Comparison of ENCODE assay signal across 18 mouse cellular contexts in genomic region chr7:68318006-68318788, GRCm38 (mm10). TPM values are rescaled to one million over a fixed set of nuclear protein-coding genes. Genes with fewer than 3 reads are reported as not detected.
DNase-seq lines count a peak whose midpoint lies in the region; ATAC-seq and TF ChIP-seq lines count a peak whose summit lies in the region.
"Had no signal": no experiment of that assay in that cellular context is flagged by ENCODE, and none has a peak within 500 bp of the region (broad histone marks: within the 10 kb centered on the region; RNA-seq: fewer than 3 reads in every experiment).

No protein-coding gene starts in this region.

- no peak overlapping the region for H3K27ac ChIP-seq in kidney, embryonic 16.5 days (ENCODE audit: low read length)
- H3K27ac ChIP-seq in cerebellum, adult 2 months (ENCODE audit: insufficient read depth, low read length): no peak overlapping the region
- no peak overlapping the region for H3K27ac ChIP-seq in limb, embryonic 10.5 days
- H3K27ac ChIP-seq: limb, embryonic 12.5 days; midbrain, embryonic 10.5 days; neural tube, embryonic 13.5 days had no signal

- 80% methylated on average over 16 of the region's 16 CpGs for WGBS in kidney, embryonic 16.5 days
- WGBS in cerebellum, adult 2 months: 11% methylated on average over 15 of the region's 16 CpGs
- 88% methylated on average over 16 of the region's 16 CpGs for WGBS in limb, embryonic 10.5 days

- H3K9ac ChIP-seq in kidney, embryonic 16.5 days (replicated peaks; ENCODE audit: low read length): no peak overlapping the region
- H3K9ac ChIP-seq: limb, embryonic 12.5 days; neural tube, embryonic 13.5 days had no signal

- no peak overlapping the region for H3K4me2 ChIP-seq in kidney, embryonic 16.5 days (replicated peaks; ENCODE audit: low read depth, low read length)
- H3K4me2 ChIP-seq: limb, embryonic 12.5 days; neural tube, embryonic 13.5 days had no signal

- H3K36me3 ChIP-seq in kidney, embryonic 16.5 days (ENCODE audit: insufficient read depth, low read length): no peaks in the 10 kb centered on the region
- no peaks in the 10 kb centered on the region for H3K36me3 ChIP-seq in limb, embryonic 10.5 days
- H3K36me3 ChIP-seq: G1E; limb, embryonic 12.5 days; midbrain, embryonic 10.5 days; neural tube, embryonic 13.5 days had no signal

- H3K4me1 ChIP-seq in kidney, embryonic 16.5 days (ENCODE audit: insufficient read depth, low read length): peaks cover 10% of the 10 kb centered on the region; the same call in 1 of the 2 replicates
- peaks cover 18% of the 10 kb centered on the region for H3K4me1 ChIP-seq in cerebellum, adult 2 months (ENCODE audit: control insufficient read depth, insufficient read depth, low read length)
- H3K4me1 ChIP-seq in limb, embryonic 10.5 days: peaks cover 32% of the 10 kb centered on the region
- H3K4me1 ChIP-seq: neural tube, embryonic 13.5 days had no signal

- no peaks in the 10 kb centered on the region for H3K9me3 ChIP-seq in kidney, embryonic 16.5 days (ENCODE audit: low read length)
- no peaks in the 10 kb centered on the region for H3K9me3 ChIP-seq in limb, embryonic 10.5 days (replicated peaks)
- H3K9me3 ChIP-seq: limb, embryonic 12.5 days; midbrain, embryonic 10.5 days; neural tube, embryonic 13.5 days had no signal

- no peak for ATAC-seq in kidney, embryonic 16.5 days (ENCODE audit: low FRiP score, low TSS enrichment)
- ATAC-seq: intestine, postnatal 0 days; lung, postnatal 0 days had no signal

- TF ChIP-seq POLR2A in cerebellum, adult 2 months (IDR thresholded peaks at IDR 0.05; ENCODE audit: borderline replicate concordance, insufficient read depth, low read length): no peak

- DNase-seq in adrenal gland, postnatal 14 days: peak; percentile 10
- DNase-seq in adrenal gland, postnatal 10 days: no peak
- DNase-seq in kidney, adult 18-20 months: peak; percentile 53
- peak; percentile 77 for DNase-seq in cerebellum, adult 2 months
- peak; percentile 34 to 67 for DNase-seq in kidney, postnatal 25 days
- no peak for DNase-seq in left cerebral cortex, adult 18-20 months (ENCODE audit: low spot score in 2 of 2)
- DNase-seq in limb, embryonic 10.5 days (ENCODE audit: low spot score): no peak
- DNase-seq: heart, postnatal 10 days; right cerebral cortex, adult 18-20 months had no signal

- no peak overlapping the region for H3K4me3 ChIP-seq in kidney, embryonic 16.5 days (ENCODE audit: low read length)
- peak overlapping the region; percentile 49 for H3K4me3 ChIP-seq in cerebellum, adult 2 months (replicated peaks; ENCODE audit: insufficient read depth, low read depth, low read length)
- H3K4me3 ChIP-seq in limb, embryonic 10.5 days: no peak overlapping the region
- H3K4me3 ChIP-seq: limb, embryonic 12.5 days; midbrain, embryonic 10.5 days; neural tube, embryonic 13.5 days had no signal

- no peaks in the 10 kb centered on the region for H3K27me3 ChIP-seq in kidney, embryonic 16.5 days (ENCODE audit: insufficient read depth, low read length)
- no peaks in the 10 kb centered on the region for H3K27me3 ChIP-seq in cerebellum, adult 2 months (ENCODE audit: control insufficient read depth, insufficient read depth, low read length)
- H3K27me3 ChIP-seq in limb, embryonic 10.5 days (ENCODE audit: low read depth, poor library complexity, severe bottlenecking): no peaks in the 10 kb centered on the region
- H3K27me3 ChIP-seq: limb, embryonic 12.5 days; neural tube, embryonic 13.5 days had no signal

- no peak for TF ChIP-seq CTCF in cerebellum, adult 2 months (IDR thresholded peaks at IDR 0.05; ENCODE audit: borderline replicate concordance, insufficient read depth, low read depth, low read length)

RNA-seq across cellular contexts. Expression of gene Fam169b, which starts 44.6 kb away (rescaled TPM):
- 1.4 and 2.4 TPM in 2 replicates for total RNA-seq in adrenal gland, postnatal 14 days (2021)
- total RNA-seq in adrenal gland, postnatal 10 days (2021): 1 to 10 TPM; 1.9 to 2.0 TPM
- polyA plus RNA-seq in kidney, embryonic 16.5 days (2015; fragmentation: Nextera tagmentation; extraction: Ambion mirVana): 1.1 and 1.5 TPM in 2 replicates
- 0.11 and 0.13 TPM in 2 replicates for polyA plus RNA-seq in cerebellum, adult 2 months (2012; rRNA removed)
- total RNA-seq in left cerebral cortex, adult 18-20 months (2021): 1 to 10 TPM; 1.1 to 1.7 TPM
- polyA plus RNA-seq in limb, embryonic 10.5 days (2016; fragmentation: Nextera tagmentation; extraction: Ambion mirVana): 0.36 and 1.2 TPM in 2 replicates
- polyA plus RNA-seq: G1E had no signal

RNA-seq across cellular contexts. Expression of gene Pgpep1l, which starts 54.2 kb away (rescaled TPM):
- total RNA-seq in adrenal gland, postnatal 14 days (2021): not detected in 2 replicates
- 1 to 10 TPM in 1 of 2 experiments, under 1 TPM in 1; 0.48 to 1.2 TPM for total RNA-seq in adrenal gland, postnatal 10 days (2021)
- not detected in 2 replicates for polyA plus RNA-seq in kidney, embryonic 16.5 days (2015; fragmentation: Nextera tagmentation; extraction: Ambion mirVana)
- 0.19 and 0.36 TPM in 2 replicates for polyA plus RNA-seq in cerebellum, adult 2 months (2012; rRNA removed)
- 1 to 10 TPM; 2.4 to 3.5 TPM for total RNA-seq in left cerebral cortex, adult 18-20 months (2021)
- polyA plus RNA-seq in limb, embryonic 10.5 days (2016; fragmentation: Nextera tagmentation; extraction: Ambion mirVana): not detected in 2 replicates
- total RNA-seq: G1E; heart, postnatal 10 days had no signal
- polyA plus RNA-seq: gonadal fat pad, adult 2 months; intestine, postnatal 0 days; limb, embryonic 12.5 days; lung, postnatal 0 days; midbrain, embryonic 10.5 days; neural tube, embryonic 13.5 days; stomach, embryonic 16.5 days had no signal

Comparison
In these comparisons a context has a peak if more than half of its experiments do, and no peak if none do; other contexts are left out.
1. DNase-seq: peak in adrenal gland, postnatal 14 days (single experiment), kidney, adult 18-20 months (single experiment), cerebellum, adult 2 months (2 of 2) and kidney, postnatal 25 days (2 of 2); none in adrenal gland, postnatal 10 days (single experiment), left cerebral cortex, adult 18-20 months (0 of 2) and limb, embryonic 10.5 days (single experiment).